Mouse (Mus musculus) cerebellum, adult 8-10 months (tissue): ENCODE data around the gene Gps2.
A peak's percentile ranks its signal among the peaks of the same experiment; 100 is the strongest.

ENCODE experiments used
- DNase-seq: peaks from one replicate; pipeline ENCODE4 v3.0.0; 2022

Gps2 gene

GRCm38 (mm10) chr11:69913554-69914371 lies at the start of gene Gps2:
Gps2 (plus strand) TSS chr11:69913888.
- peak; percentile 89 for DNase-seq

- no peak for DNase-seq
Measured at GRCm38 (mm10) chr11:69864138-69864860, 49.4 kb upstream of the Gps2 start.

- DNase-seq: no peak
Measured at GRCm38 (mm10) chr11:69865561-69865960, 48.1 kb upstream of the Gps2 start.

GRCm38 (mm10) chr11:69867335-69867734 lies 46.4 kb upstream of the Gps2 start:
- DNase-seq: no peak

GRCm38 (mm10) chr11:69870289-69871069 lies 43.2 kb upstream of the Gps2 start:
- DNase-seq: no peak

DNA sequence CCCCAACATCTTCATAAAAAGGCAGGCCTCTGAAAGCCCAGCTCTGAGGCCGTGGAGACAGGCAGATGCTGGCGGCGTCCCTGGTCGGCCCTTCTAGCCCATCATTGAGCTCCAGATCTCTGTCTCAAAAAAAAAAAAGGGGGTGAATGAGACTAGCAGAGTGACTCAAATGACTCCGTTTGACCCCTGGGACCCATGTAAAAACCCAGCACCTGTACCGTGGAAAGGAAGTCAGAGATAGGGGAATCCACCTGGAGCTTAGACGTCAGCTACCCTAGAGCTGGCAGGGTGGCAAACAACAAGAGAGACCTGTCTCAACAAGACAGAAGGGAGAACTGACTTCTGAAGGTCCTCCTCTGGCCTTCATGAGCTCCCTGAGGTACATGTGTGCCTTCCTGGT lies 41.9 kb upstream of the Gps2 start:
- no peak for DNase-seq

GRCm38 (mm10) chr11:69872451-69872850 lies 41.2 kb upstream of the Gps2 start:
- no peak for DNase-seq

GRCm38 (mm10) chr11:69876186-69876585 lies 37.5 kb upstream of the Gps2 start:
- DNase-seq: no peak

GRCm38 (mm10) chr11:69876867-69877266 lies 36.8 kb upstream of the Gps2 start:
- DNase-seq: peak; percentile 83

DNA sequence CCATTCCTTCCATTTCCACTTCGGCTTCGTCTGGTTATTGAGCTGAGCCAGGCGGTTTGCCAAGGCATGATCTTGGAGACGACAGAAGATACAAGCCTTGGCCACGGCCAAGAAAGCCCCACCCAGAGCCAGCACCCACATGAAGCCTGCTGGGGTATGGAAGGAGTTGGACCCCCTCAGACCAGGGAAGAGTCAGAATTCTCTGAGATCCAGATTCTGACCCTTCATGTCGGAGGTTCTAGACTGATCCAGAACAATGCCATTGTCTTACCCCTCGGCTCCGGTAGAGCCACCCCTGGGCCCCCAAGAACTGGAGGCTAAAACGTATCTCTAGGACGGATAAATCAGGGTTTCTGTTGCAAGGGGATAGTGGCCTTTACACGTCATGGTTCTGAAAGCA lies 35.8 kb upstream of the Gps2 start, which contains the start of gene Tmem95:
Tmem95 (minus strand) TSS at position 141 of the 400 bp plus-strand sequence.
- DNase-seq: no peak

DNA sequence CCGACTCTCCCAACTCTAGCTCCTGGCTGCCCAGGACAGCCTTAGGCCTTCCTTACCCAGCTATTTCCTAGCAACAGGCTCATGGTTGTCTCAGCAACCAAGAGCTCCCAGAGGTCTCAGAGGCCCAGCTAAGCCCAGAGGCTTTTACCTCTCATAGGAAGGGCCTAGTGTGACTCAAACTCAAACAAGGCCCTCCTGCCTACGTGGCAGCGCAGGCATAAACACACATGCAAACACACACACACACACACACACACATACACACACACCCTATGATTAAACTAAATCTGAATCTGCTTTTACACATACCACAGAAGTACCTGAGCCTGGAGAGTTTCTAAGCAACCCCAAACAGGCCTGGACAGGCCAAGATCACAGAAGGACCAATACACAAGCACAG lies 35.3 kb upstream of the Gps2 start:
- no peak for DNase-seq

- DNase-seq: no peak
Measured at GRCm38 (mm10) chr11:69878952-69879351, 34.7 kb upstream of the Gps2 start.

DNA sequence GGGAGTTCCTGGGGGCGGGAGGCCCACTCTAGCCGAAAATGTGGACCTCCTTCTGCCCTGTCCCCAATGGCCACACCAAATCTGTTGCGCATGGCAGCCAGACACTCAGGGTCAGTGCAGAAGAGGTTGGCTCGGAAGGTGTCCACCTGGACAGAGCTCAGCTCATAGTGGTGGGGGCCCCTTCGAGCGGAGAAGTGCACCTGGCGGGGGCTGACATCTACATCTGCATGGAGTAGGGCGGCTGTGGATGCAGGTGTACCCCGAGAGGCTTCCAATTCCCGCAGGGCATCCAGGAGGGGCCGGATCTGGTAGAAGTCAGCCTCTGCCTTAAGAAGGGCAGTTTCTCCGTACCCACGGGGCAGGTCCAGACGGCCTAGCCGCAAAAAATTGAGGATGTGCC lies 34.0 kb upstream of the Gps2 start:
- DNase-seq: no peak

DNA sequence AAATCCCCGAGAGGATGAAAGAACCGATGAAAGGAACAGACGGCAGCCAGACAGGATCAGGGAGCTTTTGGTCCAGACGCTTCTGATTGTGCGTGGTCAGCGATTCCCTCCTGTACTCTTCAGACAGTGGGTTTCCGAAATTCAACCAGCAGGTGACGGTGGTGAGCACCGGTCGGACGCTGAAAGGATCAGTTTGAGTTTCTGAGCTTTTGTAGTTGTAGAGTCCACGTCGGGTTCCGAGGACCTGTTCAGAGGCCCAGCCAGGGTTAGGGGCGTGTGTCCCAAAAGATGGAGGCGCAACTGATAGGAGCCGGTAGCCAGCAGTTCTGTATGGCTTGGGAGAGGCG lies 33.2 kb upstream of the Gps2 start:
- peak; percentile 48 for DNase-seq

- DNase-seq: peak; percentile 70
Measured at GRCm38 (mm10) chr11:69880853-69881603, 32.7 kb upstream of the Gps2 start, which contains the start of gene Kctd11. Kctd11 (minus strand) TSS chr11:69881406.

DNA sequence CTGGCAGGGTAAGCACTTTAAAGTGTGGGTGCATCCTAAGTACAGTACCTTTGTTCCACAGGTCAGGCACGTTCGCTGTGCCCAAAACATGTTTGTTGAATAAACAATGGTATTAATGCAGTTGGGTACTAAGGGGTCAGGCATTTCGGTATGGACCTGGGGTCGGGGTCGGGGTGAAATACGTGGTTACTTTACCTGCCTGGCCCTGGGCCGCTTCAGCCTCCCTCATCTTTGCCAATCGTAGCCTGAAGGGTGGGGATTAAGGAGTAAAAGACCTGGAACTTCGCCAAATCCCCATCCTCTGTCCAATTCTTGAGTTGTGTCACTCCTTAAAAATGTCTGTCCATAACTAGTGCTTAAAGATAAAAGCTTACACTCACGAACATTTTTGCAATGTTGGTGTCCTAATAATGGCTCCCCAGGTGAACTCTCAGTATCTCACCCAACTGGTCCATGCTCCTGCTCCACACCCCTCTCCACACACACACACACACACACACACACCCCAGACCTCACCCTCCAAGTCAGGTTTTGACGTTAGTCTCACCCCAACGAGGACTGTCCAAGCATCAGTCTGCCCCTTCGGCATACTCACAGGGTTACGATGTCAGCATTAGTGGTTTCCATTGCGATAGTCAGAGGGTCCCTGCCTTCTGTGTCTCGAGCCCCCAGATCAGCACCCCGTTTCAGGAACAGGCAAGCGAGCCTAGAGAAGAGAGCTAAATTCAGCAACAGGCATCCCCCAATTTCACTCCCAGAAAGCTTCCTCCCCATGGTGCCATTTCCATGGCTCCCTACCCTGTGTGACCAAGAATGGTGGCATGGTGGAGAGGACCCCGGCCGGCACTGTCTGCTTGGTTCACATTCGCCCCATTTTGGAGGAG lies 31.7 kb upstream of the Gps2 start:
- no peak for DNase-seq

GRCm38 (mm10) chr11:69883066-69883465 lies 30.6 kb upstream of the Gps2 start:
- no peak for DNase-seq

DNA sequence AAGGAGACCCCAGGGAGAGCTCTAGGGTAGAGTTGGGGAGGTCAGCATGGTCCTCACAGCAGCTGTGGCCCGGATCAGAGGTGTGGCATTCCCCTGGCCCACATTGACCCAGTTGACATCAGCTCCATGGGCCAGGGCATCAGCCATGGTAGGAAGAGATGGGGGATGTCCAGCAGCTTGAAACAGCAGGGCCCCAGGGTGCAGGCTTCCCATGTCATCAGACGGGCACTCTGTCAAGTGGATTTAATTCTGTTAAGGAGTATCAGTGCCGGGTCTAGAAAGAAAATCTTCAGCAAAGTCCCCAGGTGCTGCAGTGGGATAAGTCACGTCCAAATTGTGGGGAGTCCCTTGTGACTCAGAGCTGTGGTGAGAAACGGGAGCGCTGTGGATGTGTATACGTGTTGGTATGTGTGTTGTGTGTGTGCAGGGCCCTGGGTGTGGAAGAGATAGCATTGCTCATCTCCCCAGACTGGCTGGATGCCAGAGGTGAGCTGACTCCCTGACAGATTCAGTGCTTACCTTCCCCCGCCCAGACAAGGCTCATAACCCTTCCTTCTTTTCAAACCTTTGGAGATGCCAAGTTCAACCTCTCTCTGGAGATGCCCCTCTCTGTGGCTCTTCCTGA lies 30.0 kb upstream of the Gps2 start:
- DNase-seq: no peak

DNA sequence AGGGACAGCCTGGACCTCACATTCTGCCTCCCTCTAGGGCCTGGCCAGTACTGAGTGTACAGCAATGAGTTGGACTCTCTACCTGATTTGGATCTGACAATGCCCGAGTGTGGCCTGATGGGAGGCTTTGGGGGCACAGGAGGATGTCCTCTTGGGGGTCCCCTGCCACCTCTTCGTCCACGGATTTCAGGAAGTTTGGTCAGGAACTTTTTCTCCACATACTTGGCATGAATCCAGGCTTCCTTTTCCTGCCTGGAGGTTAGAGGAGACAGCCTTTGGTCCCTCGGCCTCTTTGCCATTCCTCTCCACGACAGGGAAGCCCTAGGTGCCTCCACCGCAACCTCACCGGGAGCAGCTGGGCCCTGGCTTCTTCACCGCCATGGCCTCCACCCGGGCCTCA lies 29.4 kb upstream of the Gps2 start:
- DNase-seq: no peak

- no peak for DNase-seq
Measured at GRCm38 (mm10) chr11:69884663-69885062, 29.0 kb upstream of the Gps2 start.
